Mouse (Mus musculus) left cerebral cortex, adult 18-20 months (tissue): Measurements from ENCODE around the gene Trak1. TPM values are rescaled to one million over a fixed set of nuclear protein-coding genes. Genes with fewer than 3 reads are reported as not detected.
"Not testable (repeated sequence)": the region's sequence is repeated elsewhere in the genome, so short reads cannot be mapped to it uniquely, and the experiment has no call there.

ENCODE experiments used
- DNase-seq, 2 experiments: peaks; one replicate each; pipeline ENCODE4 v3.0.0; 2021 to 2022; ENCODE audit warnings: low spot score in 2 of 2, mixed read lengths in 1 of 2
- total RNA-seq, 2 experiments: library from RNA; stranded (reverse); gene quantifications; 2 replicates each; pipeline ENCODE4 v1.2.3; 2021

The Trak1 gene
- total RNA-seq, 2 experiments from 2014 or later: 239 to 275 TPM

DNA sequence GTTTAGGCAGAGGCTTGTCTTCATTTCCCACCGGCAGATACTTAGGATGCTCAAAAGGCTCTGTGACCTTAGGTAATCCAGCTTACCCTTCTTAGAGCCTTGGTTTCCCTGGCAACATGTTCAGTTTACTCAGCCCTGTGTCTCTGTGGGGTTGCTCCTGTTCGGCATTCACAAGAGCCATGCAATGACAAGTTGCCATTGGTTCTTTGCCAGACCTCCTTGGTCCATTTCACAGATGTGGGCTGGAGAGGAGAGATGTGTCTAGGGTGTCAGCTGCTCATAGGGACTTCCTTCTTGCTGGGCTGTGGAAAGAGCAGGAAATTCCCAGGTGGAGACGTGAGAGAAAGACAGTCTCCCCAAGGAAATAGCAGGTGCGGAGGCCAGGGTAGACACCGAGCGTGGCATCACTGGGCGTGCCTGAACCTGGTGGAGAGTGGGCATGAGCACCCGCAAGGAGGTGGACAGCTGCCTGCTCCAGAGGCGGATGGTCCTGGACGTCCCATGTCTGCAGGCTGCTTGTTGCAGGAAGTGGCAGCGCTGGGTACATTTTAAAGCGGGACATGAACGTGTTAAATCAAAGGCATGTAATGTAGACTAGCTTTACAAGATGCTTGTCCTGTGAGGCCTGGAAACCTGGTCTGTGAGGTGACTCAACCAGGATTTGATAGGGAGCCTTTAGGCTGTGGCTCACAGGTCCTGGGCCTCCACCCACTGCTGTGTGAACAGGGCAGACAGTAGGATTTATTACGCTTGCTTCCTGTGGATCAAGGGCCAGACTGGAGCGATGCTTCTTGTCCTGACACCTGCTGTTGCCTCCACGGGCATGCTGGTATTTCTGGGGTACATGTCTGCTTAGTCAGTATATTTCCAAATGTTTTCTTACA lies 127.2 kb downstream of the Trak1 start:
- no peak for DNase-seq

DNA sequence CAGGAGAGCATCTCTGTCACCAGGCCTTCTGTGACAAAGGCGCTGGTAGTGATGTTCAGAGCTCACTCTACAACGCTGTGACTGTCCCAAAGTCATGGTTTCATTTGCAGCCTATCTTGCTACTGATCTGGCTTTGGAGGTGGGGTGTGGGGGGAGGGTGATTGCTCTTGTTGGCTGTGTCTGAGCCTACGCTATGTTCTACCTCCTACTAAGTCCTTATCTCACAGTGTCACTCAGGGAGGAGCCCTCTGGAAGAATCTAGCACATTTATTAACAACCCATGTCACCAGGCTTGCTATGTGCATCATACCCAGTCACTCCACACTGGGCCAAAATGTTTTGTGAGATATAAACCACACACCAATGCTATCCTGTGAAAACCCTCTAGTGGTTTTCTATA lies 129.1 kb downstream of the Trak1 start:
- no peak for DNase-seq

DNA sequence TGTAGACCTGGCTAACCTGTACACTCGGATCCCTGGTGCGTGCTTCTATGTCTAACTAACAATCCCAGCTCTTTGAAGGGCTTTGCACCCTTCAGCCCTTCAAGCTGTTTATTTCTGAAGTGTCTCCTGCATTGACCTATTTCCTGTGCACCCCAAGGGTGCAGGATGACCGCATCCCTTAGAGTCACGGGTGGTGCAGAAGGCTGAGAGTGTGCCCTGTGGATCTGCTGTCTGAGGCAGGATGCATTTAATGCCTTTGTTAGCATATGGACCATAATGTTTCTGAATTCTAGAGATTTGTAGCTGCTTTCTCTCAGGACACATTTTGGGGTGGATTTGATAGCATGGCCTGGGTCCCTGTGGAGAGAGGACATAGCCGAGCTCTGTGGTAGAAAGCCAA lies 129.6 kb downstream of the Trak1 start:
- no peak for DNase-seq

DNA sequence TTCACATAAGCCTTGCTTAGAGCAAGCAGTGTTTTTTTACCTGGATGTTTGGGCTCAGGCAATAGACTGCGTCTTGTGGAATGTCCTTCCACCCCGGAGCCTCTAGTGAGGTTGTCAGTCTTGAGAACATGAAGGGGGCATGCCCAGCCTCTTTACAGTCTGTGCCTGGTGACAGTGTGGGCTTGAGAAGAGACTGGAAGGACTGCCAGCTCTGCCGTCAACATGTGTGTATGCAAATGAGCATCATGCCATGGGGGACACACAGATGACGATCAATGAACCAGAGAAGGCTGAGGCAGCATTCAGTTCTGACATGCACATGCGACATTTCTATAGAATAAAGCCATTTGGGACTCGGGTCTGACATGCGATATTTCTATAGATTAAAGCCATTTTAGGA lies 132.3 kb downstream of the Trak1 start:
- DNase-seq: no peak

DNA sequence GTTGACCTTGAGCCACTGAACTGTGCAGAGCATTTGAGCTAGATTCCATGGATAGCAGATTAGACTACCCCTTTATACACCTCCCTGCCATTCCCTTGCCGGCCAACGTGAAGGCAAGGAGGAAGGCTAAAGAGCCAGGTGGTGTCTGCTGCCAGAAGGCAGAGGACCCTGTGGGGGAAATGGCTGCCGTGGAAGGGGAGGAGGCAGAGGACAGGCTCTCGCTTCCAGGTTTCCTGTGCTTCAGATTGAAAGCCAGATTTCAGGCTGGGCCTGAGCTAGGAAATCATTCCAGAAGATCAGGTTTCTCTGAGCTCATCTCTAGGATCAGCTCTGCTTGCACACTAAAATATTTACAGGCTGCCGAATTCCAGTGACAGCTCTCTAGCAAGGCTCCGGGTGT lies 133.1 kb downstream of the Trak1 start:
- no peak for DNase-seq

DNA sequence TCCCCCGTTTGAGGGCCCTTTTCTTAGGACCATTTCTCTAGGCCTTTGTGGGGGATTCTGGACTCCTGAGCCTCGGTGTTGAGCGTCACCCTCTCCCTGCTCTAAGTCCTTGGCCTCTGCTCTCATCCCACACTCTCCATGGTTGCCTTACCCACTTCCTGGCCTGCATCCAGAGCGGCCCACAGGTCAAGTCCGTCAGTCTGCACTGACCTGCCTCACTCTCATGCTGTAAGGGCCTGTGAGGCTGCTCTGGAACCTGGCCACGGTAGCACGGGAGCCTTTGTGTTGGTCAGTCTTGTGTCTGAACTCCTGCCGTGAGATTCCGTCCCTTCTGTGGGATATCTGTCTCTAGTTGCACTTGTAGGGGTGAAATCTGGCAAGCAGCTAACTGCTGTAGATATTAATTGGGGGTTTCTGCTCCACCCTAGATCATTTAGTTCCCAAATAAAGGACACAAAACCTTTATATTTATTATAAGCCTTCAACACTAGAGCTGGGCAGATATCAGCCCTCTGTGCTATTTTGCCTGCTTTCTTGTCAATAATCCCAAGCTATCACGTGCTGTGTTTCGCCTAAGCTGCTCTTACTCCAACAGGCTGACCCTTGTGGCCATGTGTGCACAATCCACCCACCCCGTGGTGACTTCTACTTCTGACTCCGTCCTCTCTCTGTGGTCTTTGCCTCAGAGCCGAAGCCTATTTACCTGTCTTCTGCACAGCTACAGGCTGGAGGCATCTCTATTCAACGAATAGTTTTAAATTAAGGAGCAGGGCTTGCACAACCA lies 136.6 kb downstream of the Trak1 start:
- no peak for DNase-seq

DNA sequence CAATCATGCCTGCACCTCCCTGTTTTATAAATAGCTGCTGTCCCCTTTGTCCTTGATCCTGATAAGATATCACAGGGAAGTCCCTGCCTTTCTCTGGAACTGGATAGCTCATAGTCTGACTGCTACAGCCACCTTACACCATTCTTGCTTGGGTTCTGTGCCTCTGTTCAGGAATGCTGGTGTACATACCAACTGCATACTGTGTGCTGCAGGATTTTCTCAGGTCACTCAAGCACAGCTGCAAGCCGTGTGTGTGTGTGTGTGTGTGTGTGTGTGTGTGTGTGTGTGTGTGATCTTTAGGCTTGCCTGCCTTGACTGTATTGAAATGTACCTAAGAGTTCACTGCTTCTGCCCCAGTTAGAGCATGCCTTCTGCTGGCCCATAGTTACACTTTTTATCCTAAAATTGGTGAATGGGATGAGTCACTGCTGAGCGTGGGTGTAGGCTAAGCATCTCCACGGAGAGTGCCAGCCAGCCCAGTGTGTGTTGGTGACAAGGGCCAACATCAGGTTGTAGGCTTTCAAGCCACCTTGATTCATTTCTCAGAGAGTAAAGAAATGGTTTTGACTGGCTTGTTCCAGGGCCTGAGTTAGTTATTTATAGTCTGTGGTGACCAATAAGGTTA lies 138.1 kb downstream of the Trak1 start:
- peak; percentile 52 to 64 for DNase-seq

DNA sequence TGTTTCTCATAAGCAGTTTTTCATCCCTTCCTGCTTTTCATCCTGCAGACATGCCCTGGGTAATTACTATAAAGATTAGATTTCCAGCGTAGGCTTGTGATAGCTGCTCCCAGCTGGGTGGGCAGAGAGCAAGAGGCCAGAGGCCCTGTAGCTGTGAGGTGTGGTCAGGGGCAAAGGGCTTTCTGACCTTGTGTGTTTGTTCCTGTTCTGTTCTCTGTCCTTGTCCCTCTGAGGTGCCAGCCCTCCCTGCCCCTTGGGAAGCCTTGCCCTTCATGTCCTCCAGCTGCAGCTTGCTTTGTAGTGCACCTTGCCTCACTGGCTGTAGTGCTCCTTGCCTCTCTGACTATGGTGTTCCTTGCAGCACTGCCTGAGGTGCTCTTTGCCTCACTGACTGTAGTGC lies 139.2 kb downstream of the Trak1 start:
- no peak for DNase-seq

DNA sequence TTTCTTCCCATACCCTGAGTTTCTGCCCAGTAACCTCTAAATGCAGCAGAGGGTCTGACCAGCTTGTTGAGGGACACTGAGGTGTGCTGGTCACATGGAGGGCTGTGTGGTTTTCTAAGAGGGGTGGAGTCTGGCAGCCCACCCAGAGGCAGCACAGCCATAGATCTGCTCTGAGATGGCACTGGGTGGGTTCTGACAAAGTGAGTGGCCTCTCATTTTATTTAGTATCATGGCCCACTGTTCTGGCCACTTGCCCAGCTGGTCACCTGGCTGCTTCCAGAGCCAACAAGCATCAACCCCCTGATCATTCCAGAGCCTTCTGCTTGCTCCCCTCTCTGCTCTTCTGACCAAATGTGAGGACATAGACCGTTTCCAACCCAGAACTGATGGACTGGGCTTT lies 144.8 kb downstream of the Trak1 start:
- DNase-seq: no peak

DNA sequence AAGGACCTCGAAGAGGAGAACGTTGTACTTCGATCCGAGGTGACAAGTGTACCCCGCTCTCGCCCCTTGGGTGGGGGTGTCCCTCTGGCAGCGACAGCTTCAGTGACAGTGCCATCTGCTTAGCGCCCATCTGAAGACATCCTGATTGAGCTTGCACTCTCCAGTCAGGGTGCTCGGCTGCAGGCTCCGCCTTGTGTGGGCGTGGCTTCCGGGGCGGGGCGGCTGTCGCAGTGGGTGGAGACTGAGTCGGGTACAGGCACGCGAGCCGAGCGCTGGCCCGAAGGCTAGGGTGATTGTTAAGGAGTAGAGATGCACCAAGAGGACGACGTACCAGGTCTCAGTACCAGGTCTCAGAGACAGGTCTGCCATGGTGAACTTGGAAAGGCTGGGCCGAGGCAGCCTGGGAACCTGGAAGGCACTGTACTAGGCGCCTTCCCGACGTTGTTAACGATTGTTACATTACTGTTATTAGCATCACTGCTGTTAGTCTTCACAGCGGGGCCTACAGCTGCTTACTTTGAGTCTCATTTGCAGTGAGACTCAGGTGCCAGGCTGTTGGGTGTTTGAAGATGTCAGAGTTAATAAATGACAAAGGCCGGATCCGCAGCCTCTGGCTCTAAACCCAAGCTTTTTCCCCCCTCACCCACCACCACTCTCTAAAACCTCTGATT lies 146.5 kb downstream of the Trak1 start:
- DNase-seq: no peak

DNA sequence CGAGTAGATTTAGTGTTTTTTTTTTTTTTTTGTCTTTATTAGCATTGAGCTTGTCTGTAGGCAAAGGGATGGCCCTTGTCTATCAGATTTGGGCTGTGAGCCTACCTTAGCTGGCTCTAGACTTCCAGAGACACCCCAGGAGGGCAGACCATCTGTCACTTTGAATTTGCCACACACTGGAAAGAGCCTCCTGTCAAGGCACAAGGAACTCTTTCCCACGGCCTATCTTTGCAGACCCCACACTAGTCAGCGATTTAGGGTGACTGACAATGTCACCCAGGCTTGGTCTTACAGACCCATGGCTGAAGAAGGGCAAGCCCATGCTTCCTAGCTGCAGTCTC lies 147.0 kb downstream of the Trak1 start:
- no peak for DNase-seq

DNA sequence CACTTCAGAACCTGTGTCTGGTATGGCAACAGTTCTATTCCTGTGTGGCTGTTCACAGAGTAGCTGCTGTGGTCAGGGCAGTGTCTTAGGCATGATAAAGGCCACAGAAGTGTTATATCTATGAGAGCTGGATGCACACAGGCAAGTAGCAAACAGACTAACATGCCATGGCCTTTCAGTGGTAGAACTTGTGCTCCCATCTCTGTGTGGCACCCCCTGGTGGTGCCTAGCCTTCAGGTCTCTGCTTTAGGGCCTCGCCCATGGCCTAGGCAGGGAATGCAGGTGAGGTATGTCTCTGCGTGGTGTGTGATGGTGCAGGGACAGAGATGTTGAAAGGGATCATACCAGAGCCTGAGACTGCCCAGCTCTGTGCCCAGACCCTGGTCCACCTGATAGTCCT lies 148.1 kb downstream of the Trak1 start:
- peak in 1 of 2 experiments; percentile 57 for DNase-seq

DNA sequence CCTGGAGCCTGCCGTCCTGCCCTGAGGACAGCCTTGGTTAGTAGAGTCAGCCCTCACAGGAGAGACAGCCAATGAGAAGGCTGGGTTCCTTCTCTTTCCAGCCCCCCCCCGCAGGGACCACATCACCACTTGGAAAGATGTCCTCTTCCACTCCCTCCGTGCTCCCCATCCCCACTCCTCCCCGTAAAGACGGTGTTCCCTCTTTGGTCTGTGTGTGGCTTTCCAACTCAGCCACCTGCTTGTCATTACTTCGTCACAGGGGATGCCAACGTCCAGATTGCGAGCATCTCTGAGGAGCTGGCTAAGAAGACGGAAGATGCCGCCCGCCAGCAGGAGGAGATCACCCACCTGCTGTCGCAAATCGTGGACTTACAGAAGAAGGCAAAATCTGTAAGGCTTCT lies 149.1 kb downstream of the Trak1 start:
- DNase-seq: peak; percentile 57

DNA sequence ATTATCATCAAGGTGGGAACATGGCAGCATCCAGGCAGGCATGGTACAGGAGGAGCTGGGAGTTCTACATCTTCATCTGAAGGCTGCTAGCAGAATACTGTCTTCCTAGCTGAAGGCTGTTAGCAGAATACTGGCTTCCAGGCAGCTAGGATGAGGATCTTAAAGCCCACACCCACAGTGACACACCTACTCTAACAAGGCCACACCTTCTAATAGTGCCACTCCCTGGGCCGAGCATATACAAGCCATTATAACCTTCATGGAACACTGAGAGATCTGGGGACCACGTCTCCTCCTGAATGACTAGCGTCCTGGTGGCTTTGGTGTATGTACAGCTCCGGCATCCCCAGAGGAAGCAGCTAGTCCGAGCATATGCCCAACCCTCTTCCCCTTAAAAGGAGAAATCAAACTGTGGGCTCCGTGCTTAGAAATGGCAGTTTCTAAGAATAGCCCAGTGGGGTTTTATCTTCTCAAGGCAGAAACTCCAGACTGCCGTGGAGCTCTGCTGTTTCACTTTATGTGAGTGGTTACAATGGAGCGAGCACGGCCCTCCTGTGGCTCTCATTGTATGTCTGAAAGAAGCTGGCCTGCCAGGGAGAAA lies 155.1 kb downstream of the Trak1 start:
- DNase-seq: not testable (repeated sequence)

DNA sequence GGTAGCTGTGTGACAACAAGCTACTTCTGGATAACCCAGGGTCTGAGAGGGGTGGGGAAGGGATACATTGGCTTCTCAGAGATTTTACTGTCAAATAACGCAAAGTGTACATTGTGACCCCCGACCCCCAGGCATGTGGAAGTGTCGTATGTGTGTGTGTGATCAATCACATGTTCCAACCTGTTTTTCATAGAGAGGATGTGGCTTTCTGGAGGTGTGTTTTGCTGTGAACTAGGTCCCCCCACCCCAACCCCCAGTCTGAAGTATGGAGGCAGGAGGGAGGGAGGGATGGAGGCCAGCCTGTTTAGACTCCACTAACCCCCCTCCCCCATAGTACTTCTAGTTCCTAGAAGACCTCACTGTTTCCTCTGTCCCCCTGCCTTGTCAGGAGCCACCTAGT lies 157.6 kb downstream of the Trak1 start:
- no peak for DNase-seq

DNA sequence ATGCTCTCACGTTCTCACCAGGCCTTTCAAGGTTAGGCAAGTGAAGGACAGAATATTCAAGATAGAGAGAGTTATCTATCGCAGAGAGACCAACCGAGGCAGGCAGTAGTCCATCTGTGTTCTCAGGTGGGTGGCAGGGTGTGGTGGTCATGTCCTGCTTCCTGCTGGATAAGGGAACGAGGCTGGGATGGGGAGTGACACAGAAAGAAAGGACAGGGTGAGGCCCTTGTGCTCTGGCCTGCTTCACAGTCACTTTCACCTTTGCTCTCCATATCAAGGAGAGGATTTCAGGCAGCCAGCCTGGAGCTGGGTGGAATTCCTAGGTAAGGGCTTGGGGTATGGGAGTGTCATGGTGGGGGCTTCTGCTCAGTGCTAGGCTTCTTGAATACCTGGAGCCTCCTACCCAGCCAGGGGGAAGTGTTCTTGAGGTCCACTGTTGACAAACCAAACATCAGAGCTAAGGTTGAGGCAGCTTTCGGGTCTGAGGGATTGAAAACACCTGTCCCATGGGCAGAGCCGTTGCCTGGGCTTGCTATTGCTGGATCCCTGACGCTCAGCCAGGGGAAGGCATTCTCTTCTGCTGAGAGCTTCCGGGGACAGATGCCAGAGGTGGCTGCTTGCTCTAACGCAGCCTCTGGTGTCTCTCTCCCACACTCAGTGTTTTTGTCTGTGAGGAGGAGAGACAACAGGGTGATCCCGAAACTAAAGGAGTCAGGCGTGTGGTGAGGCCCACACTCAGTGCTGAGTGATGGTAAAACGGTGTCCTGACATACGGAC lies 159.6 kb downstream of the Trak1 start:
- no peak for DNase-seq

DNA sequence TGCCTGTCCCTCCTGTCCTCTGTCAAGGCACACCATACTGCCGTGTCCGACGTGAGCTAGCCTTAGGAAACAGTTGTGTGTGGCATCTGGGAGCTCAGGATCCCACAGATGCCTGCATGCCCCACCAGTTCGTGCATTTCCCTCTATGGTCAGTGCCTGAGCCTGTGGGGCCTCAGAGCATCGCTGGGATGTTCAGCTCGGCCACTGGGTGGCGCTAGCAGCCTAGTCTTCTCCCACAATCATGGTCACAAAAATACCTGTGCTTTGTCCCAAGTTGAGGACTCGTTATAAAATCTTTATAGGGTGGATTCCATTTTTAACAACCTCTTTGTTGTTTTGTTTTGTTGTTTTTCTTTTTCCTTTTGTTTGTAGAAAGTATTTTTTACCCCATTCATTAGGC lies 161.2 kb downstream of the Trak1 start:
- DNase-seq: peak in 1 of 2 experiments; percentile 47

DNA sequence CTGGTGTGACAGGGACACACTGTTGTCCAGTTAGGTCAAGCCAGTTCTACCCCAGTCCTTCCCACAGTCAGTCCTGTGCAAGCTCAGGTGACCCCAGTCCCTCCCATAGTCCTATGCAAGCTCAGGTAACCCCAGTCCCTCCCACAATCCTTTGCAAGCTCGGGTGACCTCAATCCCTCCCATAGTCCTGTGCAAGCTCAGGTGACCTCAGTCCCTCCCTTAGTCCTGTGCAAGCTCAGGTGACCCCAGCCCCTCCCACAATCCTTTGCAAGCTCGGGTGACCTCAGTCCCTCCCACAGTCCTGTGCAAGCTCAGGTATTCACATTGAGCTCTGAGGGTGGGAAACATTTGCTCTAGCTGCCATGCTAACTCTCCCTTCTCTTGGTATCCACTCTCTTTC lies 162.6 kb downstream of the Trak1 start:
- no peak for DNase-seq

DNA sequence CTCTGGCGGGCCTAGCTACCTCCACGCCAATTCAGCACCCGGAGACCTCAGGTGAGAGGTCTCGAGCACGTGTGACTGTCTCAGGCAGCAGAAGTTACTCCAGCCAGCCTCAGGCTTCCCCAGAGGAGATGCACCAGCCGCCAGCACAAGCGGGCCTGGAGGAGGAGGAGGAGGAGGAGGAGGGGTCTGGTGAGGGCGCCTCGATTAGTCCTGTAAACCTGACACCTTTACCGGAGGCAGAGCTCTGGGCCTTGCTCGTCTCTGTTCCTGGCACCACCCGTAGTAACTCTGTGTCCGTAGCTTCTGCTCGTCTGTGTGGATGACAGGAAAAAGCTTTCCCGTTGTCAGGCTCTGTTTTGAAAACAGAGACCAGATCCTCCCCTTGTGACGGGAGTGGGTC lies 163.2 kb downstream of the Trak1 start:
- DNase-seq: no peak

DNA sequence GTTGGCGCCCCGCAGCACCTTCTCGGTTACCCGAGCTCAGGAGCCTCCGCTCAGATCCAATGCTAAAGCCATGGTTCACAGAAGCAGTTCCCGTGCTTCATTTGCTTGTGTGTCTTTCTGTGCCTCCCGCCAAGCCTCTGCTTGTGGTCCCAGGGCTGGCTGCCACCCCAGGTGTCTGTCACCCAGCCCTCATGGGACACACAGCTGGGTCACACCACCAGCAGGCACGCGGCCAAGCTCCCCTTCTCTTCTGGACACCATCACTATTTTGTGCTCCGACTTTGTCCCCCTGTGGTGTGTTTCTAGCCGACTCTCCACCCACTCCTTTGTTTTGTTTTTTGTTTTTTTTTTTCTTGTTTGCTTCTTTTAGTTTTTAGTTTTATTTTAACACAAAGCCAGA lies 170.2 kb downstream of the Trak1 start:
- no peak for DNase-seq
